In the genomic region with DNA sequence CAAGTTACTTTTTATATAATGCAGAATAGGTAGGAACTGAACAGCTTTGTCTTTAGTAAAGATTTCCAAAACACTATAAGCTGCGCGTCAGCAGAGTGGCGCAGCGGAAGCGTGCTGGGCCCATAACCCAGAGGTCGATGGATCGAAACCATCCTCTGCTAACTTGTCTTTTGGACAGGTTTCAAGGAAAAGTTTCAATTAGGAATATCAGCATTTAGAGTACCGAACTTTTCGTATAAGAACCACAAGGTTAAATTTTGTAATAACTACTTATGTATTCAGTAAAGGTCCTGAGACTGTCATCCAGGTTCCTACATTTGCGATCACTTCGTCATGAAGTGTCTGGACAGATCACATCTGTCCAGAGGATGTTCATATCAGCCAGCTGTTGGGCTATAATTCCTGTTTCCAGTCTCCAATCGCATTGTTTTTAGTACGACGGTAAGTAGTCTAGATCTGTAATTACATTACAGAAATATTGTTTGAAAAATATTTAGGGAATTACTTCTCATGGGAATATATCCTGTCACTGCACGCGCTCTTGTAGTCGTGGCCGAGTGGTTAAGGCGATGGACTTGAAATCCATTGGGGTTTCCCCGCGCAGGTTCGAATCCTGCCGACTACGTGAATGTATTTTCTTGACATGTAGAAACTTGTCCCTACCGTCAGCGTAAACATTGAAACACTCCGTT, we compare ENCODE assay signal across 8 mouse cellular contexts. TPM values are rescaled to one million over a fixed set of nuclear protein-coding genes. Genes with fewer than 3 reads are reported as not detected.
DNase-seq lines count a peak whose midpoint lies in the region; ATAC-seq and TF ChIP-seq lines count a peak whose summit lies in the region.

No protein-coding gene starts in this region.

- H3K4me1 ChIP-seq in bone marrow, adult 2 months (ENCODE audit: control insufficient read depth, insufficient read depth, low read length), result no peaks in the 10 kb centered on the region; the same call in 1 of the 2 replicates
- H3K4me1 ChIP-seq in embryonic fibroblast, embryonic 13.5 days (ENCODE audit: control insufficient read depth, insufficient read depth, low read length), result no peaks in the 10 kb centered on the region; the same call in 1 of the 2 replicates
- H3K4me1 ChIP-seq in heart, embryonic 10.5 days, result no peaks in the 10 kb centered on the region
- H3K4me1 ChIP-seq in kidney, embryonic 14.5 days (ENCODE audit: control insufficient read depth, insufficient read depth, low read length), result peaks cover 3% of the 10 kb centered on the region; the same call in 1 of the 2 replicates
- 0 out of 2 replicates have a peak, but pooled peaks cover 4% of the 10 kb centered on the region for H3K4me1 ChIP-seq in limb, embryonic 14.5 days (ENCODE audit: control insufficient read depth, insufficient read depth, low read length)
- H3K4me1 ChIP-seq in midbrain, embryonic 16.5 days (ENCODE audit: control insufficient read depth, insufficient read depth, low read length), result peaks cover 10% of the 10 kb centered on the region; the same call in 1 of the 2 replicates

- H3K27me3 ChIP-seq in heart, embryonic 10.5 days (ENCODE audit: insufficient read depth, poor library complexity, severe bottlenecking), result no peaks in the 10 kb centered on the region
- H3K27me3 ChIP-seq in kidney, embryonic 14.5 days (ENCODE audit: control insufficient read depth, insufficient read depth, low read length), result no peaks in the 10 kb centered on the region
- H3K27me3 ChIP-seq in limb, embryonic 14.5 days (ENCODE audit: control insufficient read depth, insufficient read depth, low read length), result no peaks in the 10 kb centered on the region
- H3K27me3 ChIP-seq in midbrain, embryonic 16.5 days (ENCODE audit: control insufficient read depth, insufficient read depth, low read depth, low read length), result no peaks in the 10 kb centered on the region

- peak overlapping the region; percentile 65 for H3K4me3 ChIP-seq in bone marrow, adult 2 months (replicated peaks; ENCODE audit: control insufficient read depth, low read depth, low read length)
- peak overlapping the region; percentile 91 for H3K4me3 ChIP-seq in embryonic fibroblast, embryonic 13.5 days (ENCODE audit: insufficient read depth, low read length)
- H3K4me3 ChIP-seq in heart, embryonic 10.5 days, result peak overlapping the region; percentile 63
- H3K4me3 ChIP-seq in kidney, embryonic 14.5 days (ENCODE audit: low read length), result peak overlapping the region; percentile 57
- H3K4me3 ChIP-seq in limb, embryonic 14.5 days (replicated peaks; ENCODE audit: low read length), result peak overlapping the region; percentile 52
- H3K4me3 ChIP-seq in midbrain, embryonic 16.5 days (ENCODE audit: low read depth, low read length), result peak overlapping the region; percentile 51

- ATAC-seq in kidney, embryonic 14.5 days (ENCODE audit: low FRiP score, low TSS enrichment), result peak; percentile 85
- peak; percentile 86 for ATAC-seq in limb, embryonic 14.5 days (ENCODE audit: low FRiP score, low read depth)
- peak; percentile 90 for ATAC-seq in midbrain, embryonic 16.5 days

- no peaks in the 10 kb centered on the region for H3K36me3 ChIP-seq in heart, embryonic 10.5 days
- H3K36me3 ChIP-seq in kidney, embryonic 14.5 days (ENCODE audit: control insufficient read depth, insufficient read depth, low read length), result no peaks in the 10 kb centered on the region
- H3K36me3 ChIP-seq in limb, embryonic 14.5 days (ENCODE audit: control insufficient read depth, insufficient read depth, low read length), result no peaks in the 10 kb centered on the region
- no peaks in the 10 kb centered on the region for H3K36me3 ChIP-seq in midbrain, embryonic 16.5 days (ENCODE audit: control insufficient read depth, insufficient read depth, low read length)

- no peak overlapping the region for H3K27ac ChIP-seq in bone marrow, adult 2 months (ENCODE audit: control insufficient read depth, insufficient read depth, low read depth, low read length, poor library complexity)
- H3K27ac ChIP-seq in embryonic fibroblast, embryonic 13.5 days (ENCODE audit: insufficient read depth, low read length), result peak overlapping the region; percentile 99
- no peak overlapping the region for H3K27ac ChIP-seq in heart, embryonic 10.5 days
- H3K27ac ChIP-seq in kidney, embryonic 14.5 days (ENCODE audit: low read depth, low read length), result peak overlapping the region; percentile 44; the same call in 1 of the 2 replicates
- peak overlapping the region; percentile 84 for H3K27ac ChIP-seq in limb, embryonic 14.5 days (replicated peaks; ENCODE audit: low read depth, low read length)
- peak overlapping the region; percentile 47; the same call in 1 of the 2 replicates for H3K27ac ChIP-seq in midbrain, embryonic 16.5 days (ENCODE audit: low read length)

- no peak for TF ChIP-seq POLR2A in bone marrow, adult 2 months (IDR thresholded peaks at IDR 0.05; ENCODE audit: borderline replicate concordance, control insufficient read depth, low read depth, low read length)
- no peak for TF ChIP-seq POLR2A in embryonic fibroblast, embryonic 13.5 days (IDR thresholded peaks at IDR 0.05; ENCODE audit: low read depth, low read length)
- no peak for TF ChIP-seq POLR2A in limb, embryonic 14.5 days (IDR thresholded peaks at IDR 0.05; ENCODE audit: borderline replicate concordance, extremely low read depth, insufficient read depth, insufficient read length)

- peak overlapping the region; percentile 90 for H3K4me2 ChIP-seq in kidney, embryonic 14.5 days (replicated peaks; ENCODE audit: low read depth, low read length)
- H3K4me2 ChIP-seq in limb, embryonic 14.5 days (replicated peaks; ENCODE audit: low read depth, low read length, severe bottlenecking), result peak overlapping the region; percentile 73
- peak overlapping the region; percentile 85 for H3K4me2 ChIP-seq in midbrain, embryonic 16.5 days (ENCODE audit: low read length)

- H3K9me3 ChIP-seq in heart, embryonic 10.5 days, result no peaks in the 10 kb centered on the region
- no peaks in the 10 kb centered on the region for H3K9me3 ChIP-seq in kidney, embryonic 14.5 days (ENCODE audit: control insufficient read depth, low read length)
- H3K9me3 ChIP-seq in limb, embryonic 14.5 days (ENCODE audit: control insufficient read depth, low read length), result no peaks in the 10 kb centered on the region
- H3K9me3 ChIP-seq in midbrain, embryonic 16.5 days (replicated peaks; ENCODE audit: control insufficient read depth, low read length, poor library complexity, severe bottlenecking), result no peaks in the 10 kb centered on the region

- no peak for TF ChIP-seq CTCF in bone marrow, adult 2 months (IDR thresholded peaks at IDR 0.05; ENCODE audit: control insufficient read depth, insufficient read depth, low read length)
- TF ChIP-seq CTCF in embryonic fibroblast, embryonic 13.5 days (IDR thresholded peaks at IDR 0.05; ENCODE audit: borderline replicate concordance, insufficient read depth, low read length), result no peak

- H3K9ac ChIP-seq in kidney, embryonic 14.5 days (ENCODE audit: low read depth, low read length), result peak overlapping the region; percentile 42; the same call in 1 of the 2 replicates
- H3K9ac ChIP-seq in limb, embryonic 14.5 days (ENCODE audit: low read depth, low read length, severe bottlenecking), result peak overlapping the region; percentile 49
- no peak overlapping the region for H3K9ac ChIP-seq in midbrain, embryonic 16.5 days (ENCODE audit: low read depth, low read length)

- WGBS in bone marrow, adult 2 months, result under 1% methylated on average over 27 of the region's 27 CpGs
- under 1% methylated on average over 27 of the region's 27 CpGs for WGBS in heart, embryonic 10.5 days
- WGBS in kidney, embryonic 14.5 days, result under 1% methylated on average over 27 of the region's 27 CpGs
- WGBS in limb, embryonic 14.5 days, result 0% methylated on average over 27 of the region's 27 CpGs
- WGBS in midbrain, embryonic 16.5 days, result under 1% methylated on average over 27 of the region's 27 CpGs

- DNase-seq in 3T3-L1 (ENCODE audit: low read depth, low spot score), result peak; percentile 91
- peak; percentile 91 for DNase-seq in heart, embryonic 10.5 days (ENCODE audit: low spot score)
- DNase-seq in limb, embryonic 14.5 days (ENCODE audit: low spot score), result peak; percentile 89
- peak; percentile 93 to 95 for DNase-seq in spleen, postnatal 10 days (ENCODE audit: low spot score in 2 of 2)

RNA-seq across cellular contexts. Expression of gene Hist1h4h, which starts 13.1 kb away (rescaled TPM):
- polyA plus RNA-seq in bone marrow, adult 2 months (2011; ENCODE audit: insufficient read depth, insufficient read length, low replicate concordance, missing spikeins), result 23.3 and 39.5 TPM in 2 replicates
- polyA plus RNA-seq in embryonic fibroblast, embryonic 13.5 days (2011; ENCODE audit: insufficient read length, low read depth, missing spikeins), result 8.1 and 10.5 TPM in 2 replicates
- 2.5 and 2.8 TPM in 2 replicates for polyA plus RNA-seq in heart, embryonic 10.5 days (2016; fragmentation: Nextera tagmentation; extraction: Ambion mirVana)
- polyA plus RNA-seq in kidney, embryonic 14.5 days (2014; fragmentation: Nextera tagmentation; extraction: Ambion mirVana), result 6.1 and 9.9 TPM in 2 replicates
- 18.2 and 19.2 TPM in 2 replicates for polyA plus RNA-seq in limb, embryonic 14.5 days (2012; rRNA removed)
- polyA plus RNA-seq in limb, embryonic 14.5 days (2014; fragmentation: Nextera tagmentation; extraction: Ambion mirVana), result 5.5 and 8.1 TPM in 2 replicates
- polyA plus RNA-seq in midbrain, embryonic 16.5 days (2015; fragmentation: Nextera tagmentation; extraction: Ambion mirVana), result 1.5 and 3.0 TPM in 2 replicates

RNA-seq across cellular contexts. Expression of gene Hist1h2af, which starts 16.0 kb away (rescaled TPM):
- polyA plus RNA-seq in bone marrow, adult 2 months (2011; ENCODE audit: insufficient read depth, insufficient read length, low replicate concordance, missing spikeins), result 105 and 151 TPM in 2 replicates
- polyA plus RNA-seq in embryonic fibroblast, embryonic 13.5 days (2011; ENCODE audit: insufficient read length, low read depth, missing spikeins), result 12.7 and 20.4 TPM in 2 replicates
- 1.7 and 4.9 TPM in 2 replicates for polyA plus RNA-seq in heart, embryonic 10.5 days (2016; fragmentation: Nextera tagmentation; extraction: Ambion mirVana)
- 13.8 and 28.7 TPM in 2 replicates for polyA plus RNA-seq in kidney, embryonic 14.5 days (2014; fragmentation: Nextera tagmentation; extraction: Ambion mirVana)
- 557 and 662 TPM in 2 replicates for polyA plus RNA-seq in limb, embryonic 14.5 days (2012; rRNA removed)
- polyA plus RNA-seq in limb, embryonic 14.5 days (2014; fragmentation: Nextera tagmentation; extraction: Ambion mirVana), result 9.1 and 11.0 TPM in 2 replicates
- polyA plus RNA-seq in midbrain, embryonic 16.5 days (2015; fragmentation: Nextera tagmentation; extraction: Ambion mirVana), result not detected in 2 replicates

RNA-seq across cellular contexts. Expression of gene Hist1h3g, which starts 17.5 kb away (rescaled TPM):
- 16.1 and 17.7 TPM in 2 replicates for polyA plus RNA-seq in bone marrow, adult 2 months (2011; ENCODE audit: insufficient read depth, insufficient read length, low replicate concordance, missing spikeins)
- polyA plus RNA-seq in embryonic fibroblast, embryonic 13.5 days (2011; ENCODE audit: insufficient read length, low read depth, missing spikeins), result 5.7 TPM in 1 of 2 replicates, not detected in the other
- 3.2 and 3.5 TPM in 2 replicates for polyA plus RNA-seq in heart, embryonic 10.5 days (2016; fragmentation: Nextera tagmentation; extraction: Ambion mirVana)
- 8.2 and 12.5 TPM in 2 replicates for polyA plus RNA-seq in kidney, embryonic 14.5 days (2014; fragmentation: Nextera tagmentation; extraction: Ambion mirVana)
- 32.6 and 62.7 TPM in 2 replicates for polyA plus RNA-seq in limb, embryonic 14.5 days (2012; rRNA removed)
- polyA plus RNA-seq in limb, embryonic 14.5 days (2014; fragmentation: Nextera tagmentation; extraction: Ambion mirVana), result 4.1 and 6.7 TPM in 2 replicates
- polyA plus RNA-seq in midbrain, embryonic 16.5 days (2015; fragmentation: Nextera tagmentation; extraction: Ambion mirVana), result not detected in 2 replicates

RNA-seq across cellular contexts. Expression of gene Hist1h2bh, which starts 25.4 kb away (rescaled TPM):
- polyA plus RNA-seq in bone marrow, adult 2 months (2011; ENCODE audit: insufficient read depth, insufficient read length, low replicate concordance, missing spikeins), result 6.8 and 11.4 TPM in 2 replicates
- 1.8 and 4.0 TPM in 2 replicates for polyA plus RNA-seq in embryonic fibroblast, embryonic 13.5 days (2011; ENCODE audit: insufficient read length, low read depth, missing spikeins)
- 0.22 and 0.73 TPM in 2 replicates for polyA plus RNA-seq in heart, embryonic 10.5 days (2016; fragmentation: Nextera tagmentation; extraction: Ambion mirVana)
- polyA plus RNA-seq in kidney, embryonic 14.5 days (2014; fragmentation: Nextera tagmentation; extraction: Ambion mirVana), result 1.4 and 2.9 TPM in 2 replicates
- polyA plus RNA-seq in limb, embryonic 14.5 days (2012; rRNA removed), result 5.2 and 6.1 TPM in 2 replicates
- 0.48 and 0.57 TPM in 2 replicates for polyA plus RNA-seq in limb, embryonic 14.5 days (2014; fragmentation: Nextera tagmentation; extraction: Ambion mirVana)
- 0.27 TPM in 1 of 2 replicates, not detected in the other for polyA plus RNA-seq in midbrain, embryonic 16.5 days (2015; fragmentation: Nextera tagmentation; extraction: Ambion mirVana)

RNA-seq across cellular contexts. Expression of gene Hist1h3f, which starts 26.1 kb away (rescaled TPM):
- polyA plus RNA-seq in bone marrow, adult 2 months (2011; ENCODE audit: insufficient read depth, insufficient read length, low replicate concordance, missing spikeins), result 3.0 and 6.4 TPM in 2 replicates
- polyA plus RNA-seq in embryonic fibroblast, embryonic 13.5 days (2011; ENCODE audit: insufficient read length, low read depth, missing spikeins), result 0.61 and 0.70 TPM in 2 replicates
- polyA plus RNA-seq in heart, embryonic 10.5 days (2016; fragmentation: Nextera tagmentation; extraction: Ambion mirVana), result 0.31 and 0.99 TPM in 2 replicates
- polyA plus RNA-seq in kidney, embryonic 14.5 days (2014; fragmentation: Nextera tagmentation; extraction: Ambion mirVana), result 1.2 and 2.0 TPM in 2 replicates
- polyA plus RNA-seq in limb, embryonic 14.5 days (2012; rRNA removed), result 4.1 and 7.4 TPM in 2 replicates
- polyA plus RNA-seq in limb, embryonic 14.5 days (2014; fragmentation: Nextera tagmentation; extraction: Ambion mirVana), result 0.65 and 1.00 TPM in 2 replicates
- polyA plus RNA-seq in midbrain, embryonic 16.5 days (2015; fragmentation: Nextera tagmentation; extraction: Ambion mirVana), result not detected in 2 replicates

Comparison
In these comparisons a context has a peak if more than half of its experiments do, and no peak if none do; other contexts are left out.
1. H3K27ac ChIP-seq: peak in embryonic fibroblast, embryonic 13.5 days (single experiment), kidney, embryonic 14.5 days (single experiment), limb, embryonic 14.5 days (single experiment) and midbrain, embryonic 16.5 days (single experiment); none in bone marrow, adult 2 months (single experiment) and heart, embryonic 10.5 days (single experiment).
2. Peak in every context shown above with its lines, with median percentiles within 50 percentile points of each other: DNase-seq, H3K4me3 ChIP-seq, ATAC-seq and H3K4me2 ChIP-seq.